In the genomic region with DNA sequence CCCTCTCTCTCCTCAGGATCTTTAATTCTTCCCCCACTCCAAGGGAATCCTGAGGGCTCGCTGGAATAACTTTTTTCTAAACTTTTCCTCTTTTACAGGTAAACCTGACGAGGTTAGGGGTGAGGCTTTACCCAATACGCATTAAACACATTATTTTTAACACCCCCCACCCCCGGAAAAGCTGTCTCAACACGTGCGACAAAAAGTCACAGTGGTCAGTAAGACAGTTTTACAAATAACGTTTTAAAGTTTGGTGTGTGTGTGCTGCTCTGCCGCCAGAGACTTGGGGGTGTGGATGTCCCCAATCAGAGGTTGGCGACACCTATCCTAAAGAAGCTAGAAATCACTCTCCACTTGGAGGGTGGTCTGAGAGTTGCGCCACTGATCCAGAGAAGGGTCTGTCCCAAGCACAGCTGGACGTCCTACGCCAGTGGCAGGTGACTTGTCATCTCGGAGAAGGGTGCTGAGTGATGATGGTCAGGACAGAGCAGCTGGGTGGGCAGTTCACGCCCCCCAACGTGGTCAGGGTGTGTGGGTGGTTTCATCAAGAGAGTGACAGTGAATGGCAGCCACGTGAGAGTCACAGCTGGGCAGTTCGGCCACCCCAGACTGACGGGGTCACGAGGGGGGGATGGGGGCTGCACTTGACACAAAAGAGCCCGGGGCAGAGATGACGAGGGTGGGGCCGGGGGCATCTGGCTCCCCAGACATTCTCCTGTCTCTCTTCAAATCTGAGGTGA, we compare ENCODE assay signal across 8 mouse cellular contexts. TPM values are rescaled to one million over a fixed set of nuclear protein-coding genes. Genes with fewer than 3 reads are reported as not detected.
A peak's percentile ranks its signal among the peaks of the same experiment; 100 is the strongest.
DNase-seq lines count a peak whose midpoint lies in the region; ATAC-seq and TF ChIP-seq lines count a peak whose summit lies in the region.

No protein-coding gene starts in this region.

- H3K27ac ChIP-seq in forebrain, embryonic 14.5 days (ENCODE audit: low read depth, low read length): peak overlapping the region; percentile 100
- H3K27ac ChIP-seq in lung, embryonic 14.5 days (ENCODE audit: low read depth): peak overlapping the region; percentile 100

- TF ChIP-seq CTCF in lung, embryonic 14.5 days (IDR thresholded peaks at IDR 0.05; ENCODE audit: low read depth): 0 out of 2 replicates have a peak, but pooled peaks have one; percentile 4

- DNase-seq in kidney, adult 18-20 months: peak; percentile 54
- no peak for DNase-seq in kidney, postnatal 14 days
- peak; percentile 28 for DNase-seq in MN1 (ENCODE audit: low spot score)
- peak; percentile 17 for DNase-seq in forebrain, embryonic 14.5 days (ENCODE audit: low spot score)
- DNase-seq in induced T-regulatory cell, adult 2 months (ENCODE audit: low read depth): peak; percentile 64
- peak; percentile 65 for DNase-seq in lung, embryonic 14.5 days
- peak; percentile 78 for DNase-seq in retina, postnatal 1 day
- no peak for DNase-seq in thymus, postnatal 4 days

- peaks cover 47% of the 10 kb centered on the region for H3K4me1 ChIP-seq in forebrain, embryonic 14.5 days (ENCODE audit: control insufficient read depth, insufficient read depth, low read length)
- peaks cover 42% of the 10 kb centered on the region for H3K4me1 ChIP-seq in lung, embryonic 14.5 days (ENCODE audit: insufficient read depth)

- H3K36me3 ChIP-seq in forebrain, embryonic 14.5 days (ENCODE audit: control insufficient read depth, insufficient read depth, low read length): peaks cover 18% of the 10 kb centered on the region
- H3K36me3 ChIP-seq in lung, embryonic 14.5 days (ENCODE audit: insufficient read depth): peaks cover 18% of the 10 kb centered on the region

- peak overlapping the region; percentile 100 for H3K9ac ChIP-seq in forebrain, embryonic 14.5 days (ENCODE audit: low read length)
- peak overlapping the region; percentile 99 for H3K9ac ChIP-seq in lung, embryonic 14.5 days

- no peaks in the 10 kb centered on the region for H3K9me3 ChIP-seq in forebrain, embryonic 14.5 days (replicated peaks; ENCODE audit: control insufficient read depth, low read length)
- H3K9me3 ChIP-seq in lung, embryonic 14.5 days (ENCODE audit: low read depth, low read length): no peaks in the 10 kb centered on the region

- peak overlapping the region; percentile 97 for H3K4me3 ChIP-seq in forebrain, embryonic 14.5 days (ENCODE audit: low read depth, low read length)
- peak overlapping the region; percentile 95 for H3K4me3 ChIP-seq in lung, embryonic 14.5 days (ENCODE audit: low read depth, low read length)

- H3K27me3 ChIP-seq in forebrain, embryonic 14.5 days (replicated peaks; ENCODE audit: control insufficient read depth, insufficient read depth, low read length): no peaks in the 10 kb centered on the region
- no peaks in the 10 kb centered on the region for H3K27me3 ChIP-seq in lung, embryonic 14.5 days (ENCODE audit: insufficient read depth, low read length)

- under 1% methylated on average over 22 of the region's 22 CpGs for WGBS in forebrain, embryonic 14.5 days
- WGBS in lung, embryonic 14.5 days: 1% methylated on average over 22 of the region's 22 CpGs

- ATAC-seq in forebrain, embryonic 14.5 days: no peak
- ATAC-seq in lung, embryonic 14.5 days (ENCODE audit: insufficient read depth): 0 out of 2 replicates have a peak, but pooled peaks have one; percentile 4

- peak overlapping the region; percentile 96 for H3K4me2 ChIP-seq in forebrain, embryonic 14.5 days (ENCODE audit: low read length)
- peak overlapping the region; percentile 97 for H3K4me2 ChIP-seq in lung, embryonic 14.5 days

RNA-seq across cellular contexts. Expression of gene Chd3, which starts 1.4 kb away (rescaled TPM):
- 70.3 and 77.3 TPM in 2 replicates for polyA plus RNA-seq in forebrain, embryonic 14.5 days (2014; fragmentation: Nextera tagmentation; extraction: Ambion mirVana)
- polyA plus RNA-seq in lung, embryonic 14.5 days (2014; fragmentation: Nextera tagmentation; extraction: Ambion mirVana): 57.3 and 59.9 TPM in 2 replicates

RNA-seq across cellular contexts. Expression of gene Naa38, which starts 27.5 kb away (rescaled TPM):
- 106 and 142 TPM in 2 replicates for polyA plus RNA-seq in forebrain, embryonic 14.5 days (2014; fragmentation: Nextera tagmentation; extraction: Ambion mirVana)
- polyA plus RNA-seq in lung, embryonic 14.5 days (2014; fragmentation: Nextera tagmentation; extraction: Ambion mirVana): 169 and 173 TPM in 2 replicates

RNA-seq across cellular contexts. Expression of gene Rnf227, which starts 27.5 kb away (rescaled TPM):
- polyA plus RNA-seq in forebrain, embryonic 14.5 days (2014; fragmentation: Nextera tagmentation; extraction: Ambion mirVana): 126 and 146 TPM in 2 replicates
- polyA plus RNA-seq in lung, embryonic 14.5 days (2014; fragmentation: Nextera tagmentation; extraction: Ambion mirVana): 15.2 TPM in 2 replicates

RNA-seq across cellular contexts. Expression of gene Cyb5d1, which starts 27.6 kb away (rescaled TPM):
- 31.1 and 36.4 TPM in 2 replicates for polyA plus RNA-seq in forebrain, embryonic 14.5 days (2014; fragmentation: Nextera tagmentation; extraction: Ambion mirVana)
- 26.8 and 27.2 TPM in 2 replicates for polyA plus RNA-seq in lung, embryonic 14.5 days (2014; fragmentation: Nextera tagmentation; extraction: Ambion mirVana)

RNA-seq across cellular contexts. Expression of gene Tmem88, which starts 30.2 kb away (rescaled TPM):
- 4.7 and 5.7 TPM in 2 replicates for polyA plus RNA-seq in forebrain, embryonic 14.5 days (2014; fragmentation: Nextera tagmentation; extraction: Ambion mirVana)
- polyA plus RNA-seq in lung, embryonic 14.5 days (2014; fragmentation: Nextera tagmentation; extraction: Ambion mirVana): 37.5 and 39.1 TPM in 2 replicates

Comparison
In these comparisons a context has a peak if more than half of its experiments do, and no peak if none do; other contexts are left out.
1. DNase-seq: peak in kidney, adult 18-20 months (single experiment), MN1 (single experiment), forebrain, embryonic 14.5 days (single experiment), induced T-regulatory cell, adult 2 months (single experiment), lung, embryonic 14.5 days (single experiment) and retina, postnatal 1 day (single experiment); none in kidney, postnatal 14 days (single experiment) and thymus, postnatal 4 days (single experiment).